Comparison of ENCODE assay signal across 20 mouse cellular contexts in genomic region chr4:85255771-85256389, GRCm38 (mm10). TPM values are rescaled to one million over a fixed set of nuclear protein-coding genes. Genes with fewer than 3 reads are reported as not detected.
DNase-seq lines count a peak whose midpoint lies in the region; ATAC-seq and TF ChIP-seq lines count a peak whose summit lies in the region.
"Had no signal": no experiment of that assay in that cellular context is flagged by ENCODE, and none has a peak within 500 bp of the region (broad histone marks: within the 10 kb centered on the region; RNA-seq: fewer than 3 reads in every experiment).

No protein-coding gene starts in this region.

- no peak for TF ChIP-seq POLR2A in brain, embryonic 14.5 days (IDR thresholded peaks at IDR 0.05; ENCODE audit: borderline replicate concordance, extremely low read depth, insufficient read depth, insufficient read length, poor library complexity, severe bottlenecking)

- 77% methylated on average over 8 of the region's 8 CpGs for WGBS in forebrain, embryonic 16.5 days
- 93% methylated on average over 8 of the region's 8 CpGs for WGBS in forebrain, embryonic 10.5 days
- 79% methylated on average over 7 of the region's 8 CpGs for WGBS in heart, embryonic 11.5 days (ENCODE audit: insufficient replicate concordance)

- DNase-seq in cerebellum, postnatal 10 days = peak; percentile 57 to 62
- no peak for DNase-seq in cerebellum, adult 9-11 months
- no peak for DNase-seq in forebrain, embryonic 10.5 days (ENCODE audit: extremely low spot score, low spot score)
- peak; percentile 62 for DNase-seq in brain, adult 2 months (ENCODE audit: low read depth, low spot score)
- peak; percentile 37 for DNase-seq in brain, embryonic 14.5 days (ENCODE audit: low read depth)
- DNase-seq in heart, adult 8-10 months (ENCODE audit: low spot score) = no peak
- DNase-seq: adrenal gland, adult 2 months; adrenal gland, postnatal 10 days; adrenal gland, postnatal 25 days; cerebellum, adult 11 months; embryo, embryonic 11 days had no signal

- no peaks in the 10 kb centered on the region for H3K9me3 ChIP-seq in forebrain, embryonic 16.5 days (ENCODE audit: control insufficient read depth, low read length)
- no peaks in the 10 kb centered on the region for H3K9me3 ChIP-seq in forebrain, embryonic 10.5 days
- no peaks in the 10 kb centered on the region for H3K9me3 ChIP-seq in heart, embryonic 11.5 days (replicated peaks; ENCODE audit: control insufficient read depth, low read length)
- H3K9me3 ChIP-seq: embryonic facial prominence, embryonic 13.5 days; embryonic facial prominence, embryonic 15.5 days; forebrain, embryonic 13.5 days had no signal

- no peak overlapping the region for H3K9ac ChIP-seq in forebrain, embryonic 16.5 days (replicated peaks; ENCODE audit: low read depth, low read length)
- H3K9ac ChIP-seq in heart, embryonic 11.5 days (ENCODE audit: low read depth, low read length) = no peak overlapping the region
- H3K9ac ChIP-seq: embryonic facial prominence, embryonic 13.5 days; embryonic facial prominence, embryonic 15.5 days; forebrain, embryonic 13.5 days had no signal

- no peak overlapping the region for H3K4me2 ChIP-seq in forebrain, embryonic 16.5 days (ENCODE audit: low read length)
- H3K4me2 ChIP-seq in heart, embryonic 11.5 days = no peak overlapping the region
- H3K4me2 ChIP-seq: embryonic facial prominence, embryonic 13.5 days; embryonic facial prominence, embryonic 15.5 days; forebrain, embryonic 13.5 days had no signal

- H3K27me3 ChIP-seq in forebrain, embryonic 16.5 days (replicated peaks; ENCODE audit: control insufficient read depth, insufficient read depth, low read length) = 0 out of 2 replicates have a peak, but pooled peaks cover 4% of the 10 kb centered on the region
- peaks cover 5% of the 10 kb centered on the region; the same call in 1 of the 2 replicates for H3K27me3 ChIP-seq in forebrain, embryonic 10.5 days (ENCODE audit: poor library complexity, severe bottlenecking)
- H3K27me3 ChIP-seq in heart, embryonic 11.5 days (ENCODE audit: control insufficient read depth, insufficient read depth, low read length) = no peaks in the 10 kb centered on the region
- H3K27me3 ChIP-seq: embryonic facial prominence, embryonic 13.5 days; embryonic facial prominence, embryonic 15.5 days had no signal

- no peak overlapping the region for H3K4me3 ChIP-seq in forebrain, embryonic 16.5 days (replicated peaks; ENCODE audit: low read length)
- no peak overlapping the region for H3K4me3 ChIP-seq in forebrain, embryonic 10.5 days
- no peak overlapping the region for H3K4me3 ChIP-seq in heart, embryonic 11.5 days (ENCODE audit: low read depth, low read length)
- H3K4me3 ChIP-seq: embryonic facial prominence, embryonic 13.5 days; embryonic facial prominence, embryonic 15.5 days; erythroblast, embryonic 14.5 days; forebrain, embryonic 13.5 days had no signal

- ATAC-seq in forebrain, embryonic 16.5 days = 0 out of 2 replicates have a peak, but pooled peaks have one; percentile 9
- ATAC-seq in heart, embryonic 11.5 days (replicated peaks; ENCODE audit: insufficient number of reproducible peaks, low FRiP score, low TSS enrichment) = no peak

- peaks cover 48% of the 10 kb centered on the region for H3K4me1 ChIP-seq in forebrain, embryonic 16.5 days (replicated peaks; ENCODE audit: control insufficient read depth, insufficient read depth, low read length)
- H3K4me1 ChIP-seq in forebrain, embryonic 10.5 days = peaks cover 9% of the 10 kb centered on the region
- H3K4me1 ChIP-seq in heart, embryonic 11.5 days (ENCODE audit: control insufficient read depth, insufficient read depth, low read length) = no peaks in the 10 kb centered on the region
- H3K4me1 ChIP-seq: embryonic facial prominence, embryonic 15.5 days had no signal

- no peaks in the 10 kb centered on the region for H3K36me3 ChIP-seq in forebrain, embryonic 16.5 days (ENCODE audit: control insufficient read depth, insufficient read depth)
- no peaks in the 10 kb centered on the region for H3K36me3 ChIP-seq in forebrain, embryonic 10.5 days (replicated peaks)
- H3K36me3 ChIP-seq in heart, embryonic 11.5 days (ENCODE audit: control insufficient read depth, insufficient read depth, low read length) = no peaks in the 10 kb centered on the region
- H3K36me3 ChIP-seq: embryonic facial prominence, embryonic 13.5 days; embryonic facial prominence, embryonic 15.5 days had no signal

- no peak for TF ChIP-seq CTCF in brain, embryonic 14.5 days (IDR thresholded peaks at IDR 0.05; ENCODE audit: borderline replicate concordance, extremely low read depth, insufficient read depth, insufficient read length)

- no peak overlapping the region; the same call in 1 of the 2 replicates for H3K27ac ChIP-seq in forebrain, embryonic 16.5 days (ENCODE audit: low read length)
- H3K27ac ChIP-seq in forebrain, embryonic 10.5 days = no peak overlapping the region
- H3K27ac ChIP-seq in heart, embryonic 11.5 days (ENCODE audit: low read depth, low read length) = no peak overlapping the region
- H3K27ac ChIP-seq: embryonic facial prominence, embryonic 13.5 days; embryonic facial prominence, embryonic 15.5 days had no signal

RNA-seq across cellular contexts. Expression of gene Sh3gl2, which starts 51.0 kb away (rescaled TPM):
- 104 TPM in 2 replicates for polyA plus RNA-seq in forebrain, embryonic 16.5 days (2015; fragmentation: Nextera tagmentation; extraction: Ambion mirVana)
- 2.0 and 2.6 TPM in 2 replicates for polyA plus RNA-seq in forebrain, embryonic 10.5 days (2016; fragmentation: Nextera tagmentation; extraction: Ambion mirVana)
- 35.2 and 46.7 TPM in 2 replicates for polyA plus RNA-seq in brain, embryonic 14.5 days (2012; rRNA removed)
- 0.76 and 1.1 TPM in 2 replicates for polyA plus RNA-seq in heart, embryonic 11.5 days (2014; fragmentation: Nextera tagmentation; extraction: Ambion mirVana)
- total RNA-seq in heart, adult 8-10 months (2022) = 1 to 10 TPM; 5.2 to 9.7 (median 7.2) TPM
- total RNA-seq: common myeloid progenitor, adult 5-6 weeks; MEL had no signal
- polyA plus RNA-seq: C2C12; erythroblast, embryonic 14.5 days had no signal

Comparison
In these comparisons a context has a peak if more than half of its experiments do, and no peak if none do; other contexts are left out.
1. DNase-seq: peak in cerebellum, postnatal 10 days (2 of 2), brain, adult 2 months (single experiment) and brain, embryonic 14.5 days (single experiment); none in cerebellum, adult 9-11 months (single experiment), forebrain, embryonic 10.5 days (single experiment) and heart, adult 8-10 months (single experiment).
2. RNA of gene Sh3gl2, which starts 51.0 kb away (polyA plus RNA-seq): 104 TPM in forebrain, embryonic 16.5 days and 35.2 to 46.7 TPM in brain, embryonic 14.5 days; 2.0 to 2.6 TPM in forebrain, embryonic 10.5 days and 0.76 to 1.1 TPM in heart, embryonic 11.5 days; every median in the first group is over 10 times any median in the second.